Mouse (Mus musculus): ENCODE measurements around the gene Crlf1. TPM values are rescaled to one million over a fixed set of nuclear protein-coding genes. Genes with fewer than 3 reads are reported as not detected.
"Not testable (repeated sequence)": the region's sequence is repeated elsewhere in the genome, so short reads cannot be mapped to it uniquely, and the experiment has no call there.

The Crlf1 gene
- polyA plus RNA-seq, 1 experiment from 2014 or later = 30.7 TPM

DNA sequence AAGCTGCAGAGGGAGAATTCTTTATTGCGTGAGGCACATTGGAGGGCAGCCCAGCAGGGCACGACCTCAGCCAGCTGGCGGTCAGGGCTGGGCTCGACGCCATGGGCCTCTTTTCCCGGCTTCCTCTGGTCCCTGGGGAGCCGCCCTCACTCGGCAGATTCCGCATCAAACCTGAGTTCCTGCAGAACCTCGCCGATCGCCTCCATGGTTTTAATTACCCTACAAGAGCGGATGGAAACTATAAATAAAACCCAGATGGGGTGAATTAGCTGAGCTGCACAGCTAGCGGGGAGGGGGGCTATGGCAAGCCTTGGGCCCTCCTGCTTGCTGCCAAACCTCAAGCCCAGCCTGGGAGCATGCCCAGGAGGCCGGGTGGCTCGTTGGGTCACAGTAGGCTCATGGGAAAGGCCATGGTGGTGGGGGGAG, 11.3 kb downstream of the Crlf1 start:
- no peak overlapping the region for H3K4me3 ChIP-seq (ENCODE audit: low read length)
- H3K27me3 ChIP-seq (ENCODE audit: insufficient read depth, low read length) = peaks cover 49% of the 10 kb centered on the region
- 38% methylated on average over 16 of the region's 16 CpGs for WGBS
- no peak for ATAC-seq (ENCODE audit: low FRiP score, low TSS enrichment)
- H3K4me2 ChIP-seq (replicated peaks; ENCODE audit: low read depth, low read length) = no peak overlapping the region
- no peaks in the 10 kb centered on the region for H3K9me3 ChIP-seq (ENCODE audit: low read length)
- H3K27ac ChIP-seq (ENCODE audit: low read length) = no peak overlapping the region
- peaks cover 53% of the 10 kb centered on the region for H3K4me1 ChIP-seq (ENCODE audit: insufficient read depth, low read length)
- peaks cover 15% of the 10 kb centered on the region for H3K36me3 ChIP-seq (ENCODE audit: insufficient read depth, low read length)
- no peak overlapping the region for H3K9ac ChIP-seq (replicated peaks; ENCODE audit: low read length)

DNA sequence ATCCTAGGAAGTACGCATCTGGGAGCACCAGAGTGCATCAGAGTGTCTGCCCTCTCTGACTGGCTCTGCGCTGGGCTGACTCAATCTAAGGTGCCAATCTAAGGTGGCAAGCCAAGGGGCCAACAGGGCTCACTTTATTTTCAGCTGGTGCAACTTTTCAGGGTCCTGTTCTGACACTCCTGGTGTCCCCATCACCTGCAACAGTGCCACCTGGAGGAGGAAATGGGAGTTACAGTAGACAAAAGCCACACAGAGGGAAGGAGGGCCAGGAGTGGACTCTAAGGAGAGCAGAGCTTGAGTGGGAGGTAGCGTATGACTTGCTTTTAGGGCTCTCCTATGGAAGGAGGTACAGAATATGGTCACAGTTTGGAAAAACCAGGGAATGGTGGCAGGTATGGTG, 11.9 kb downstream of the Crlf1 start:
- ATAC-seq (ENCODE audit: low FRiP score, low TSS enrichment) = no peak
- Histone ChIP-seq H3K9me3 (ENCODE audit: low read length) (no peaks in the 10 kb centered on the region), H3K4me2 (replicated peaks; ENCODE audit: low read depth, low read length) (no peak overlapping the region), H3K4me1 (ENCODE audit: insufficient read depth, low read length) (peaks cover 55% of the 10 kb centered on the region), H3K4me3 (ENCODE audit: low read length) (no peak overlapping the region), H3K9ac (replicated peaks; ENCODE audit: low read length) (no peak overlapping the region), H3K27ac (ENCODE audit: low read length) (no peak overlapping the region), H3K27me3 (ENCODE audit: insufficient read depth, low read length) (peaks cover 44% of the 10 kb centered on the region), H3K36me3 (ENCODE audit: insufficient read depth, low read length) (peaks cover 15% of the 10 kb centered on the region)
- WGBS = 72% methylated on average over 3 of the region's 3 CpGs

DNA sequence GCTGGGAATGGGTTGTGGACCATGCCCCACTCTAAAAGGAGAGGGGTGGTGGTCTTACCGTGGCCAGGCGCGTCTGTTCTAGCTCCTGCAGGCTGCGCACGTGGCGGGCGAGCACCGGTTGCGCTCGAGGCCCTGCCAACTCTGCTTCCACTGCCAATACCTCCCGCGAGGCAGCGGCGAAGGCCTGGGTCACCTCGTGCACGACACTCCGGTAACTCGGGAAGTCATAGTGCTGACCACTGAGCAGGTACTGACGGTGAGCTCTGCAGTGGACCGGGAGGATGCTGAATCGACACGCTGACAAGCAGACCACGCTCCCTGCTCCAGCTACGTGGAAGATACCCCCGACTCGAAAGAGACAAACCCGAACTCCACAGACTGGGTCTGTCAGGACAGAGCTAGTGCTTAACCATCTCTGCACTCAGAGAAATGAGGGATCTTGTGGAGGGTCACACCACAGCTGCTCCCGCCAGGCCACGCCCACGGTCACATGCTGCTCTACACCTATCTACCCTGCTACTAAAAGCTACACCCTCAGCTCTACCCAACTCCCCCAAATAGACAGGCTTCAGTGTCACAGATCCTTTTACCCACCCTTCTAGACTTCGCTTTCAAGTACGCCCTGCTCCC, 12.9 kb downstream of the Crlf1 start:
- Histone ChIP-seq H3K4me1 (ENCODE audit: insufficient read depth, low read length) (peaks cover 54% of the 10 kb centered on the region), H3K9ac (replicated peaks; ENCODE audit: low read length) (peak overlapping the region; percentile 94), H3K27ac (ENCODE audit: low read length) (peak overlapping the region; percentile 93; the same call in 1 of the 2 replicates), H3K36me3 (ENCODE audit: insufficient read depth, low read length) (peaks cover 15% of the 10 kb centered on the region), H3K4me2 (replicated peaks; ENCODE audit: low read depth, low read length) (peak overlapping the region; percentile 81), H3K9me3 (ENCODE audit: low read length) (no peaks in the 10 kb centered on the region), H3K4me3 (ENCODE audit: low read length) (peak overlapping the region; percentile 77), H3K27me3 (ENCODE audit: insufficient read depth, low read length) (peaks cover 34% of the 10 kb centered on the region)
- peak; percentile 17 for ATAC-seq (ENCODE audit: low FRiP score, low TSS enrichment)
- 37% methylated on average over 32 of the region's 32 CpGs for WGBS

DNA sequence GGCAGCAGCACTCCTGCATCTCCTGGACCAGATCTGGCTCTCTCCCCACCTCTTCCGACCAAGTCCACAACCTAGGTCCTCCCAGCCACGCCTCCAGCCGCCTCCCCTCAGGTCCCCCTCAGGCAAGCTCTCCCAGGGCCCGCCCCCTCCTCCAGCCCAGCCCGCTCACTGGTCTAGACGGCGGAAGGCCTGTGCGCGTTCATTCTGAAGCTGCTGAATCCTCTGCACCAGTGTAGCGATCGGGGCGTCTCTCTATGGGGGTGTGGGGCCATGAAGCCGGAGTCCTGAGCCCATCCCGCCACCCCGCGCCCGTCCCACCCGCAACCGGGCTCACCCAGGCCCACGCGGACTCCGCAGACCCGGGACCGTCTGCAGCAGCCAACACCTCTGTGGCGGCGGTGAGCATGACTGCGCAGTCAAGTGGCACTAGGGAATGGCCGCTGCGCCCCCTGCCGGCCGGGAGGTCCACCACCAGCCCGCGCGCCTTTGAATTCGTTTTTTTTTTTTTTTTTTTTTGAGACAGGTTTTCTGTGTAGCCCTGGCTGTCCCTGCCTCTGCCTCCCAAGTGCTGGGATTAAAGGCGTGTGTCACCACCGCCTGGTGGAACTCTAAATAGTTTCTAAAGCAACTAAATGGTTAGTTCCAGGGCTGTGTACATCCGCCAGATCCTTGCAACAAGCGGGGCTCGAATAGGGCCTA, 13.5 kb downstream of the Crlf1 start, which contains the start of gene Rex1bd:
Rex1bd (minus strand) TSS at position 425 of the 699 bp plus-strand sequence.
- Histone ChIP-seq H3K27ac (ENCODE audit: low read length) (peak within 1 kb of the TSS; percentile 93), H3K4me2 (replicated peaks; ENCODE audit: low read depth, low read length) (peak within 1 kb of the TSS; percentile 81), H3K4me1 (ENCODE audit: insufficient read depth, low read length) (peaks cover 52% of the 10 kb centered on the region), H3K27me3 (ENCODE audit: insufficient read depth, low read length) (peaks cover 27% of the 10 kb centered on the region), H3K9me3 (ENCODE audit: low read length) (no peaks in the 10 kb centered on the region), H3K9ac (replicated peaks; ENCODE audit: low read length) (peak within 1 kb of the TSS; percentile 94), H3K4me3 (ENCODE audit: low read length) (peak within 1 kb of the TSS; percentile 77), H3K36me3 (ENCODE audit: insufficient read depth, low read length) (peaks cover 15% of the 10 kb centered on the region)
- ATAC-seq (ENCODE audit: low FRiP score, low TSS enrichment) = peak; percentile 90
- WGBS = 3% methylated on average over 39 of the region's 40 CpGs

DNA sequence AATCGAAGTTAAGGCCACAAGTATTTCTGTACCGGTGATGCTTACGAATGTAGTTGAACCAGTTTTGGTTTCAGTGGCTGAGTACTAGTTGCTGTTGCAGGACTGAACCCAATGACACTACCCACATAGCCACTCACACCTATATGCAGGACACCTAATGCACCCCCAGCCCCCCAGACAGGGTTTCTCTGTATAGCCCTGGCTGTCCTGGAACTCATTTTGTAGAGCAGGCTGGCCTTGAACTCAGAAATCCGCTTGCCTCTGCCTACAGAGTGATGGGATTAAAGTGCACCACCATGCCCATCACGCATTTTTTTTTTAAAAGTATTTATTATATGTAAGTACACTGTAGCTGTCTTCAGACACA, 14.1 kb downstream of the Crlf1 start:
- H3K4me2 ChIP-seq (replicated peaks; ENCODE audit: low read depth, low read length) = 0 out of 2 replicates have a peak overlapping the region, but pooled peaks have one; percentile 81
- peaks cover 15% of the 10 kb centered on the region for H3K36me3 ChIP-seq (ENCODE audit: insufficient read depth, low read length)
- H3K9ac ChIP-seq (replicated peaks; ENCODE audit: low read length) = peak overlapping the region; percentile 94; the same call in 1 of the 2 replicates
- ATAC-seq (ENCODE audit: low FRiP score, low TSS enrichment) = no peak
- H3K9me3 ChIP-seq (ENCODE audit: low read length) = no peaks in the 10 kb centered on the region
- H3K27me3 ChIP-seq (ENCODE audit: insufficient read depth, low read length) = peaks cover 22% of the 10 kb centered on the region
- peak overlapping the region; percentile 93 for H3K27ac ChIP-seq (ENCODE audit: low read length)
- 63% methylated on average over 5 of the region's 5 CpGs for WGBS
- H3K4me3 ChIP-seq (ENCODE audit: low read length) = peak overlapping the region; percentile 77
- peaks cover 53% of the 10 kb centered on the region for H3K4me1 ChIP-seq (ENCODE audit: insufficient read depth, low read length)

DNA sequence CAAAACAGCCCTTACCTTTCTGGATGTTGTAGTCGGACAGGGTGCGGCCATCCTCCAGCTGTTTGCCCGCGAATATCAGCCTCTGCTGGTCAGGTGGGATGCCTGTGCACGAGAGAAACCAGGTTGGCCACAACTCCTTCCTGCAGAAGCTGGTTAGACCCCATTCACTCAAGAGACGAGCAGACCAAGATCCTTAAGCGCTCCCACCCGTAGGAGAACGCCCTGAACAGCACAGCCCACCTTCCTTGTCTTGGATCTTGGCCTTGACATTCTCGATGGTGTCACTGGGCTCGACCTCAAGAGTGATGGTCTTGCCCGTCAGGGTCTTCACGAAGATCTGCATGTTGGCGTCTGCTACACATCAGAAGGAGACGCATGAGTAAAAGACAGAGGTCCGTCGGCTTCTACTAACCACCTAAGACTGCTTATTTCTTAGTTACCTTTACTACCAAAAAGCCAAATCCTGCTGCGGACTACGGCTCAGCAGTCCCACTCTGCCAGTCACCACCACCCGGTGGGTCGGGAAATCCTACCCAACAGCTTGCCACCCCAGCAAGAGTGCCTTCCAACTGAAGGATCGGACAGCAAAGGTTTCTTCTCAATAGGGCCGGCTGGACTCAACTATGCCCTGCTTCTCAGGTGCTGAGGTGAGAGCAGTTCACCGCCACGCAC, 16.5 kb downstream of the Crlf1 start:
- no peaks in the 10 kb centered on the region for H3K9me3 ChIP-seq (ENCODE audit: low read length)
- H3K4me3 ChIP-seq (ENCODE audit: low read length) = peak overlapping the region; percentile 99
- no peaks in the 10 kb centered on the region for H3K27me3 ChIP-seq (ENCODE audit: insufficient read depth, low read length)
- peak overlapping the region; percentile 97 for H3K4me2 ChIP-seq (replicated peaks; ENCODE audit: low read depth, low read length)
- 10% methylated on average over 25 of the region's 25 CpGs for WGBS
- H3K36me3 ChIP-seq (ENCODE audit: insufficient read depth, low read length) = peaks cover 23% of the 10 kb centered on the region
- H3K4me1 ChIP-seq (ENCODE audit: insufficient read depth, low read length) = peaks cover 38% of the 10 kb centered on the region
- ATAC-seq (ENCODE audit: low FRiP score, low TSS enrichment) = no peak
- peak overlapping the region; percentile 99 for H3K27ac ChIP-seq (ENCODE audit: low read length)
- peak overlapping the region; percentile 99 for H3K9ac ChIP-seq (replicated peaks; ENCODE audit: low read length)

DNA sequence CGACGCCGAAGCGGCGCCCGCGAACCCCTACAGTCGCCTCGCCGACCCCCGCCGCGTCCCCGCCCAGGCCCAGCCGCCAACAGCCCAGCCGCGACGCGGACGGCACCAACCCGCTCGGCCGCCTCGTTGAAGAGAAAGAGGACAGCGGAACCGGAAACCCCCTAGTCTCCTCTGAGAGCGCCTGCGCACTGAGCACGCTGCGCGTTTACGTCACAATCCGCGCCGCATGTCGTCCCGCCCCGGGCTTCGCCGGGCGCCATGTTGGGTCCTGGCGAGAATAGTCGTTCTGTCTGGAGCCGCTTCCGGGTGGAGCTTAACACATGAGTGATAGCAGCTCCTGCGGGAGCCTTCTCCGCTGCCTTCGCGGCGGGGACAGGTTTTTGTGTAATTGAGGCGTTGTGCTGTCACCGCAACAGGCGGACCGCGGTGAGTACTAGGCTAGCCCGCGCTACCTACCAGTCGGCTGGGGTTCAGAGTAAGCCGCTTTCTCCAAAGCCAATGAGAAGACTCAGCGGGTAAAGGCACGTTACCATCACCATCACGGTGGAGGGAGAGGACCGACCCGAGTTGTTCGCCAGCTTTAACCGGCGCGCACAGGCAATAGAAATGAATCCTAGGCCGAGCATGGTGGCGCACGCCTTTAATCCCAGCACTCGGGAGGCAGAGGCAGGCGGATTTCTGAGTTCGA, 17.4 kb downstream of the Crlf1 start, which contains the start of gene Uba52:
Uba52 (minus strand) TSS at position 574 of the 688 bp plus-strand sequence.
- WGBS = under 1% methylated on average over 74 of the region's 74 CpGs
- Histone ChIP-seq H3K9ac (replicated peaks; ENCODE audit: low read length) (peak within 1 kb of the TSS; percentile 99), H3K27ac (ENCODE audit: low read length) (peak within 1 kb of the TSS; percentile 99), H3K4me1 (ENCODE audit: insufficient read depth, low read length) (peaks cover 29% of the 10 kb centered on the region), H3K4me2 (replicated peaks; ENCODE audit: low read depth, low read length) (peak within 1 kb of the TSS; percentile 97), H3K9me3 (ENCODE audit: low read length) (no peaks in the 10 kb centered on the region), H3K4me3 (ENCODE audit: low read length) (peak within 1 kb of the TSS; percentile 99), H3K36me3 (ENCODE audit: insufficient read depth, low read length) (peaks cover 26% of the 10 kb centered on the region), H3K27me3 (ENCODE audit: insufficient read depth, low read length) (no peaks in the 10 kb centered on the region)
- peak; percentile 81 for ATAC-seq (ENCODE audit: low FRiP score, low TSS enrichment)

DNA sequence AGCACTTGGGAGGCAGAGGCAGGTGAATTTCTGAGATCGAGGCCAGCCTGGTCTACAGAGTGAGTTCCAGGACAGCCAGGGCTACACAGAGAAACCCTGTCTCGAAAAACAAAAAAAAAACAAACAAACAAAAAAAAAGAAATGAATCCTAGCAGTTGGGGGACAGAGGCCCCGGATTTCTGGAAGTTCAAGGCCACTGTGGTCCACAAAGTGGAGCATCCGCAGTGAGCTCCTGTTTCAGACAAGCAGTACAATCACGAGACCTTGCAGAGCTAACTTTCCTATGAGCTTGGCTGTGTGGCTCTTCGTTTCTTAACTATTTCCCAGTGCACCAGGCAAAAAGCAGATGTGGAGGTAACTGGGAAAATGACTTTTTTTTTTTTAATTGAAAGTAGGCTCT, 18.2 kb downstream of the Crlf1 start:
- Histone ChIP-seq H3K36me3 (ENCODE audit: insufficient read depth, low read length) (peaks cover 27% of the 10 kb centered on the region), H3K27ac (ENCODE audit: low read length) (peak overlapping the region; percentile 99; the same call in 1 of the 2 replicates), H3K4me2 (replicated peaks; ENCODE audit: low read depth, low read length) (peak overlapping the region; percentile 52), H3K9ac (replicated peaks; ENCODE audit: low read length) (peak overlapping the region; percentile 99), H3K4me1 (ENCODE audit: insufficient read depth, low read length) (peaks cover 22% of the 10 kb centered on the region), H3K4me3 (ENCODE audit: low read length) (peak overlapping the region; percentile 99)
- not testable (repeated sequence) for H3K27me3 ChIP-seq (ENCODE audit: insufficient read depth, low read length); ATAC-seq (ENCODE audit: low FRiP score, low TSS enrichment); H3K9me3 ChIP-seq (ENCODE audit: low read length)
- WGBS = 84% methylated on average over 6 of the region's 6 CpGs

DNA sequence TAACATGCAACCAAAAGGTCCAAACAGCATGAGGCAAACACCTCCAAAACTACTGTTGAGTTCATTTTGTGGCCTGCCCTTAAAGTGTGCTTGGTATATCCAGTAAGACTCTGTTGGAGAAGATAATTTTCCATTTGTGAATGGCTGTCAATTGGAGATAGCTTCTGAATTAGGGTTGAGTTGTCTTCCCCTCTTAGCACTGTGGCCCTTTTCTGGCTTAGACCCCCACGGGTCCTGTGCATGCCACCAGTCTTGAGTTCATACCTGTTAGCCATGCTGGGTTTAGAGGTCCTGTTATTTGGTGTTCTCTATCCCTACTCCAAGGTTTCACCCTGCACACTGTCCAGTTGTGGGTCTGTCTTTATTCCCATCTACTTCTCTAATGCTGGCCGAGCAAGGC, 18.8 kb downstream of the Crlf1 start:
- H3K36me3 ChIP-seq (ENCODE audit: insufficient read depth, low read length) = peaks cover 31% of the 10 kb centered on the region
- H3K27me3 ChIP-seq (ENCODE audit: insufficient read depth, low read length) = no peaks in the 10 kb centered on the region
- H3K9me3 ChIP-seq (ENCODE audit: low read length) = no peaks in the 10 kb centered on the region
- WGBS = 90% methylated on average over 2 of the region's 2 CpGs
- peaks cover 21% of the 10 kb centered on the region for H3K4me1 ChIP-seq (ENCODE audit: insufficient read depth, low read length)
- ATAC-seq (ENCODE audit: low FRiP score, low TSS enrichment) = no peak
- no peak overlapping the region for H3K27ac ChIP-seq (ENCODE audit: low read length)
- peak overlapping the region; percentile 52; the same call in 1 of the 2 replicates for H3K4me2 ChIP-seq (replicated peaks; ENCODE audit: low read depth, low read length)
- H3K4me3 ChIP-seq (ENCODE audit: low read length) = no peak overlapping the region
- H3K9ac ChIP-seq (replicated peaks; ENCODE audit: low read length) = no peak overlapping the region

Data from kidney, embryonic 16.5 days (tissue).